Mouse (Mus musculus) brain, embryonic 18.5 days (tissue): Measurements from ENCODE around the gene Cyp4f39.
"Not testable (repeated sequence)": the region's sequence is repeated elsewhere in the genome, so short reads cannot be mapped to it uniquely, and the experiment has no call there.

Experiments used
- DNase-seq: peaks from one replicate; pipeline ENCODE4 v3.0.0-alpha.2; 2012; ENCODE audit warnings: low read depth, low spot score

Gene Cyp4f39

GRCm38 (mm10) chr17:32528408-32529337, 76.2 kb downstream of the Cyp4f39 start:
- DNase-seq, result peak; percentile 22

GRCm38 (mm10) chr17:32532356-32532755, 79.8 kb downstream of the Cyp4f39 start:
- DNase-seq, result not testable (repeated sequence)

- no peak for DNase-seq
Measured at GRCm38 (mm10) chr17:32534068-32534467, 81.5 kb downstream of the Cyp4f39 start.

GRCm38 (mm10) chr17:32536051-32536866, 83.7 kb downstream of the Cyp4f39 start, which contains the start of gene Cyp4f16:
TSS of gene Cyp4f16 (plus strand) at chr17:32536558.
- peak; percentile 55 for DNase-seq

GRCm38 (mm10) chr17:32536867-32537250, 84.3 kb downstream of the Cyp4f39 start:
- DNase-seq, result no peak
